Mouse (Mus musculus) intestine, embryonic 15.5 days (tissue): ENCODE data around the gene Uimc1. TPM values are rescaled to one million over a fixed set of nuclear protein-coding genes. Genes with fewer than 3 reads are reported as not detected.

ENCODE experiments used
- ATAC-seq: fragments of 200-750 bp; cut with Nextera tagmentation; 2 replicates; pipeline ENCODE4 v1.8.0; 2017; ENCODE audit warnings: moderate TSS enrichment, moderate library complexity
- H3K27ac ChIP-seq: fragments of 300-500 bp; sonication (generic); 2 replicates; pipeline ENCODE4 v1.5.1; 2015; ENCODE audit warnings: mild to moderate bottlenecking, inconsistent platforms
- H3K27me3 ChIP-seq: fragments of 300-500 bp; sonication (generic); replicated peaks from 2 replicates; pipeline ENCODE4 v1.6.1; 2015; ENCODE audit warnings: inconsistent platforms
- H3K36me3 ChIP-seq: fragments of 300-500 bp; sonication (generic); 2 replicates; pipeline ENCODE4 v1.6.1; 2015; ENCODE audit warnings: inconsistent platforms
- H3K4me1 ChIP-seq: fragments of 300-500 bp; sonication (generic); replicated peaks from 2 replicates; pipeline ENCODE4 v1.6.1; 2015; ENCODE audit warnings: inconsistent platforms
- H3K4me2 ChIP-seq: fragments of 300-500 bp; sonication (generic); replicated peaks from 2 replicates; pipeline ENCODE4 v1.6.1; 2015; ENCODE audit warnings: mild to moderate bottlenecking, inconsistent platforms
- H3K4me3 ChIP-seq: fragments of 300-500 bp; sonication (generic); replicated peaks from 2 replicates; pipeline ENCODE4 v1.5.1; 2015; ENCODE audit warnings: inconsistent platforms
- H3K9ac ChIP-seq: fragments of 300-500 bp; sonication (generic); 2 replicates; pipeline ENCODE4 v1.6.1; 2015; ENCODE audit warnings: inconsistent platforms
- H3K9me3 ChIP-seq: fragments of 300-500 bp; sonication (generic); 2 replicates; pipeline ENCODE4 v1.6.1; 2016; ENCODE audit warnings: inconsistent platforms
- WGBS: fragments of 180-500 bp; shearing (Covaris S2); methylation state at CpG from one replicate; pipeline ENCODE4 v1.1.7; 2015; 5-methylcytosine and 5-hydroxymethylcytosine counted together
- polyA plus RNA-seq: library from polyadenylated mRNA; unstranded; fragments of >200 nt; fragmentation: Nextera tagmentation; extraction: Ambion mirVana; gene quantifications from 2 replicates; pipeline ENCODE4 v1.2.1, GENCODE M21; 2015

Gene Uimc1
- polyA plus RNA-seq, 1 experiment from 2014 or later, result 21.8 TPM

GRCm38 (mm10) chr13:55008589-55008988 lies 91.5 kb downstream of the Uimc1 start:
- Histone ChIP-seq H3K9ac (no peak overlapping the region), H3K27ac (no peak overlapping the region), H3K4me1 (0 out of 2 replicates have a peak, but pooled peaks cover 3% of the 10 kb centered on the region), H3K4me3 (no peak overlapping the region), H3K36me3 (no peaks in the 10 kb centered on the region), H3K9me3 (no peaks in the 10 kb centered on the region), H3K4me2 (no peak overlapping the region), H3K27me3 (0 out of 2 replicates have a peak, but pooled peaks cover 3% of the 10 kb centered on the region)
- 75% methylated on average over 6 of the region's 6 CpGs for WGBS
- no peak for ATAC-seq

- 0 out of 2 replicates have a peak, but pooled peaks cover 3% of the 10 kb centered on the region for H3K27me3 ChIP-seq
- ATAC-seq, result no peak
Observed at GRCm38 (mm10) chr13:55006415-55006742, 93.7 kb downstream of the Uimc1 start.

GRCm38 (mm10) chr13:55005691-55006414 lies 94.2 kb downstream of the Uimc1 start:
- no peaks in the 10 kb centered on the region for H3K9me3 ChIP-seq
- no peak overlapping the region for H3K4me3 ChIP-seq
- no peak for ATAC-seq
- no peaks in the 10 kb centered on the region for H3K36me3 ChIP-seq
- H3K27me3 ChIP-seq, result 0 out of 2 replicates have a peak, but pooled peaks cover 3% of the 10 kb centered on the region
- WGBS, result 48% methylated on average over 31 of the region's 31 CpGs
- H3K4me2 ChIP-seq, result no peak overlapping the region
- H3K27ac ChIP-seq, result no peak overlapping the region
- no peak overlapping the region for H3K9ac ChIP-seq
- no peaks in the 10 kb centered on the region for H3K4me1 ChIP-seq

More at GRCm38 (mm10) chr13:55006415-55006742, 93.7 kb downstream of the Uimc1 start:
- Histone ChIP-seq H3K9me3 (no peaks in the 10 kb centered on the region), H3K9ac (no peak overlapping the region), H3K4me2 (no peak overlapping the region), H3K27ac (no peak overlapping the region), H3K4me3 (no peak overlapping the region), H3K36me3 (no peaks in the 10 kb centered on the region), H3K4me1 (no peaks in the 10 kb centered on the region)
- WGBS, result 72% methylated on average over 7 of the region's 7 CpGs

GRCm38 (mm10) chr13:55004646-55005045 lies 95.5 kb downstream of the Uimc1 start:
- Histone ChIP-seq H3K9ac (no peak overlapping the region), H3K27ac (no peak overlapping the region), H3K36me3 (no peaks in the 10 kb centered on the region), H3K4me1 (no peaks in the 10 kb centered on the region), H3K4me3 (no peak overlapping the region), H3K9me3 (no peaks in the 10 kb centered on the region), H3K27me3 (0 out of 2 replicates have a peak, but pooled peaks cover 3% of the 10 kb centered on the region), H3K4me2 (no peak overlapping the region)
- 0 out of 2 replicates have a peak, but pooled peaks have one; percentile 17 for ATAC-seq
- WGBS, result 58% methylated on average over 11 of the region's 11 CpGs

GRCm38 (mm10) chr13:55002090-55002489 lies 98.0 kb downstream of the Uimc1 start:
- Histone ChIP-seq H3K9me3 (no peaks in the 10 kb centered on the region), H3K4me2 (no peak overlapping the region), H3K27ac (no peak overlapping the region), H3K9ac (no peak overlapping the region), H3K4me1 (no peaks in the 10 kb centered on the region), H3K27me3 (0 out of 2 replicates have a peak, but pooled peaks cover 3% of the 10 kb centered on the region), H3K36me3 (no peaks in the 10 kb centered on the region), H3K4me3 (no peak overlapping the region)
- ATAC-seq, result no peak
- WGBS, result 73% methylated on average over 10 of the region's 10 CpGs

GRCm38 (mm10) chr13:55000433-55000832 lies 99.7 kb downstream of the Uimc1 start:
- H3K9me3 ChIP-seq, result no peaks in the 10 kb centered on the region
- no peak overlapping the region for H3K9ac ChIP-seq
- no peak overlapping the region for H3K4me2 ChIP-seq
- no peak overlapping the region for H3K4me3 ChIP-seq
- H3K36me3 ChIP-seq, result no peaks in the 10 kb centered on the region
- 0 out of 2 replicates have a peak, but pooled peaks cover 3% of the 10 kb centered on the region for H3K27me3 ChIP-seq
- no peak for ATAC-seq
- 80% methylated on average over 10 of the region's 10 CpGs for WGBS
- H3K4me1 ChIP-seq, result no peaks in the 10 kb centered on the region
- no peak overlapping the region for H3K27ac ChIP-seq

- Histone ChIP-seq H3K36me3 (no peaks in the 10 kb centered on the region), H3K27ac (no peak overlapping the region), H3K4me2 (no peak overlapping the region), H3K9ac (no peak overlapping the region), H3K4me3 (no peak overlapping the region), H3K4me1 (no peaks in the 10 kb centered on the region), H3K27me3 (no peaks in the 10 kb centered on the region), H3K9me3 (no peaks in the 10 kb centered on the region)
- WGBS, result 87% methylated on average over 8 of the region's 8 CpGs
- no peak for ATAC-seq
Observed at GRCm38 (mm10) chr13:54997568-54997967, 102.5 kb downstream of the Uimc1 start.

GRCm38 (mm10) chr13:54995161-54995560 lies 104.9 kb downstream of the Uimc1 start:
- Histone ChIP-seq H3K9me3 (no peaks in the 10 kb centered on the region), H3K4me3 (no peak overlapping the region), H3K4me2 (no peak overlapping the region), H3K4me1 (no peaks in the 10 kb centered on the region), H3K36me3 (no peaks in the 10 kb centered on the region), H3K27me3 (no peaks in the 10 kb centered on the region), H3K9ac (no peak overlapping the region), H3K27ac (no peak overlapping the region)
- WGBS, result 60% methylated on average over 6 of the region's 6 CpGs
- no peak for ATAC-seq

- H3K27me3 ChIP-seq, result no peaks in the 10 kb centered on the region
- WGBS, result 24% methylated on average over 4 of the region's 4 CpGs
Observed at GRCm38 (mm10) chr13:54994576-54994975, 105.5 kb downstream of the Uimc1 start.

GRCm38 (mm10) chr13:54992215-54992614 lies 107.9 kb downstream of the Uimc1 start:
- H3K9me3 ChIP-seq, result no peaks in the 10 kb centered on the region
- H3K27ac ChIP-seq, result no peak overlapping the region
- no peak overlapping the region for H3K9ac ChIP-seq
- 83% methylated on average over 7 of the region's 7 CpGs for WGBS
- H3K4me2 ChIP-seq, result no peak overlapping the region
- no peaks in the 10 kb centered on the region for H3K36me3 ChIP-seq
- H3K4me1 ChIP-seq, result no peaks in the 10 kb centered on the region
- no peak for ATAC-seq
- no peak overlapping the region for H3K4me3 ChIP-seq
- no peaks in the 10 kb centered on the region for H3K27me3 ChIP-seq

More at GRCm38 (mm10) chr13:54994576-54994975, 105.5 kb downstream of the Uimc1 start:
- ATAC-seq, result no peak
- Histone ChIP-seq H3K27ac (no peak overlapping the region), H3K4me2 (no peak overlapping the region), H3K4me3 (no peak overlapping the region), H3K9me3 (no peaks in the 10 kb centered on the region), H3K36me3 (no peaks in the 10 kb centered on the region), H3K4me1 (no peaks in the 10 kb centered on the region), H3K9ac (no peak overlapping the region)

- no peak for ATAC-seq
- H3K36me3 ChIP-seq, result no peaks in the 10 kb centered on the region
- no peaks in the 10 kb centered on the region for H3K27me3 ChIP-seq
- H3K27ac ChIP-seq, result no peak overlapping the region
- no peak overlapping the region for H3K4me3 ChIP-seq
- no peak overlapping the region for H3K4me2 ChIP-seq
- no peaks in the 10 kb centered on the region for H3K9me3 ChIP-seq
- WGBS, result 38% methylated on average over 7 of the region's 7 CpGs
- H3K9ac ChIP-seq, result no peak overlapping the region
- no peaks in the 10 kb centered on the region for H3K4me1 ChIP-seq
Observed at GRCm38 (mm10) chr13:54988181-54988760, 111.8 kb downstream of the Uimc1 start.

- Histone ChIP-seq H3K27ac (no peak overlapping the region), H3K27me3 (no peaks in the 10 kb centered on the region), H3K4me2 (no peak overlapping the region), H3K4me1 (no peaks in the 10 kb centered on the region), H3K36me3 (no peaks in the 10 kb centered on the region), H3K9ac (no peak overlapping the region), H3K9me3 (no peaks in the 10 kb centered on the region), H3K4me3 (no peak overlapping the region)
- 74% methylated on average over 9 of the region's 9 CpGs for WGBS
- no peak for ATAC-seq
Observed at GRCm38 (mm10) chr13:54987405-54987804, 112.7 kb downstream of the Uimc1 start.

GRCm38 (mm10) chr13:54983614-54984013 lies 116.5 kb downstream of the Uimc1 start:
- no peak for ATAC-seq
- Histone ChIP-seq H3K27ac (no peak overlapping the region), H3K4me3 (no peak overlapping the region), H3K4me1 (no peaks in the 10 kb centered on the region), H3K4me2 (no peak overlapping the region), H3K9me3 (no peaks in the 10 kb centered on the region), H3K27me3 (no peaks in the 10 kb centered on the region), H3K36me3 (no peaks in the 10 kb centered on the region), H3K9ac (no peak overlapping the region)
- WGBS, result 67% methylated on average over 2 of the region's 2 CpGs
